Mouse (Mus musculus) testis, adult 2 months (tissue): ENCODE results near the gene P4hb.

ENCODE experiments used
- CTCF ChIP-seq: fragments of 200-500 bp; IDR thresholded peaks from 2 replicates; pipeline ENCODE4 v1.5.1; 2012; ENCODE audit warnings: low read depth, mild to moderate bottlenecking, inconsistent platforms, low read length, moderate library complexity; ENCODE audit not compliant: control insufficient read depth, insufficient read depth, insufficient replicate concordance
- POLR2A ChIP-seq: fragments of 200-500 bp; IDR thresholded peaks from 2 replicates; pipeline ENCODE4 v1.6.1; 2012; ENCODE audit warnings: low read depth, mild to moderate bottlenecking, inconsistent platforms, low read length, moderate library complexity; ENCODE audit not compliant: control insufficient read depth

DNA sequence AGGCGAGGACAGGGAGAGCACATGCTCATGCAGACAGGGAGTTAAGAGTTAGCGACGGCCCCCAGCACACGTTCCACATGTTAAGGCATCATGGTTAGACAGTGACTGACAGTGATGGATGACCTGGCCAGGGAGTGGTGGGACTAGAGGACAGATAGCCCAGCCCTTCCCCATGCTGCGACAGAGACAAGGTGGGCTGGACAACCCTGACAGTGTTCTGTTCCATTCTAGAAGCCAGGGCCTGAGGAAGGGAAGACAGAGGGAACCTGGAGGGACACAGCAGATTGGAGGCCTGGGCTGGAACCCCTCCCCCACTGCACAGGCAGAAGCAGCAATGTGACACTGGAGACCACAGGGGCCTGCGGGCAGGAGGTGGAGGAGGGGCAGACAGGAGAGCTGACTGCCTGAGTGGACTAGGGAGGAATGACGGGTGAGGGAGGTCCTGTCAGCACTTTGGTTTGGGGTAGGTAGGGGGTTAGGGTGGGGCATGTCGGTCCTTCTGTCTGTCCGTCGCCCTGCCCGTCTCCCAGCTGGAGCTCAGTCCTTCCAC, 5.7 kb upstream of the P4hb start:
- TF ChIP-seq CTCF (no peak), POLR2A (no peak)
